Mouse (Mus musculus) limb, embryonic 14.5 days (tissue): Measurements from ENCODE around the gene Wwp2. TPM values are rescaled to one million over a fixed set of nuclear protein-coding genes. Genes with fewer than 3 reads are reported as not detected.

Experiments
- ATAC-seq: fragments of 200-750 bp; cut with Nextera tagmentation; 2 replicates; pipeline ENCODE4 v1.8.0; 2017; ENCODE audit warnings: low read depth, moderate number of reproducible peaks, moderate TSS enrichment; ENCODE audit not compliant: low FRiP score
- DNase-seq: peaks from one replicate; pipeline ENCODE4 v3.0.0-alpha.2; 2015; ENCODE audit warnings: low spot score
- H3K27ac ChIP-seq: fragments of 300-500 bp; sonication (generic); replicated peaks from 2 replicates; pipeline ENCODE4 v1.5.1; 2014; ENCODE audit warnings: low read depth, mild to moderate bottlenecking, low read length, moderate library complexity, mixed read lengths
- H3K27me3 ChIP-seq: fragments of 300-500 bp; sonication (generic); 2 replicates; pipeline ENCODE4 v1.6.1; 2014; ENCODE audit warnings: low read length, mixed read lengths; ENCODE audit not compliant: control insufficient read depth, insufficient read depth
- H3K36me3 ChIP-seq: fragments of 300-500 bp; sonication (generic); 2 replicates; pipeline ENCODE4 v1.6.1; 2014; ENCODE audit warnings: mild to moderate bottlenecking, low read length, moderate library complexity, mixed read lengths; ENCODE audit not compliant: control insufficient read depth, insufficient read depth
- H3K4me1 ChIP-seq: fragments of 300-500 bp; sonication (generic); 2 replicates; pipeline ENCODE4 v1.6.1; 2014; ENCODE audit warnings: antibody characterized with exemption, low read length, mixed read lengths; ENCODE audit not compliant: control insufficient read depth, insufficient read depth
- H3K4me2 ChIP-seq: fragments of 300-500 bp; sonication (generic); replicated peaks from 2 replicates; pipeline ENCODE4 v1.6.1; 2014; ENCODE audit warnings: low read depth, mild to moderate bottlenecking, low read length, moderate library complexity; ENCODE audit not compliant: severe bottlenecking
- H3K4me3 ChIP-seq: fragments of 300-500 bp; sonication (generic); replicated peaks from 2 replicates; pipeline ENCODE4 v1.5.1; 2014; ENCODE audit warnings: low read length
- H3K9ac ChIP-seq: fragments of 300-500 bp; sonication (generic); 2 replicates; pipeline ENCODE4 v1.6.1; 2014; ENCODE audit warnings: mild to moderate bottlenecking, low read depth, low read length, moderate library complexity; ENCODE audit not compliant: severe bottlenecking
- H3K9me3 ChIP-seq: fragments of 300-500 bp; sonication (generic); 2 replicates; pipeline ENCODE4 v1.6.1; 2016; ENCODE audit warnings: low read length; ENCODE audit not compliant: control insufficient read depth
- POLR2A ChIP-seq: fragments of 200-500 bp; IDR thresholded peaks from 2 replicates; pipeline ENCODE4 v1.8.0; 2012; ENCODE audit warnings: inconsistent platforms, mild to moderate bottlenecking, moderate library complexity, borderline replicate concordance; ENCODE audit not compliant: insufficient read depth, insufficient read length; ENCODE audit errors: extremely low read depth
- whole genome bisulfite sequencing: fragments of 180-500 bp; shearing (Covaris S2); extraction: QIAGEN DNeasy Blood & Tissue Kit; methylation state at CpG from one replicate; pipeline ENCODE4 v1.1.7; 2014; 5-methylcytosine and 5-hydroxymethylcytosine counted together
- polyA plus RNA-seq, 2 experiments: library from polyadenylated mRNA; depleted of rRNA in 1 of 2; stranded (reverse) in 1 of 2; unstranded in 1 of 2; fragments of >200 nt; fragmentation: Nextera tagmentation in 1 of 2; extraction: Ambion mirVana in 1 of 2; gene quantifications; 2 replicates each; pipeline versions ENCODE4 v1.2.1 to v1.2.3; 2012 to 2014

Wwp2 gene
- polyA plus RNA-seq, 2 experiments, result 153 to 315 TPM

DNA sequence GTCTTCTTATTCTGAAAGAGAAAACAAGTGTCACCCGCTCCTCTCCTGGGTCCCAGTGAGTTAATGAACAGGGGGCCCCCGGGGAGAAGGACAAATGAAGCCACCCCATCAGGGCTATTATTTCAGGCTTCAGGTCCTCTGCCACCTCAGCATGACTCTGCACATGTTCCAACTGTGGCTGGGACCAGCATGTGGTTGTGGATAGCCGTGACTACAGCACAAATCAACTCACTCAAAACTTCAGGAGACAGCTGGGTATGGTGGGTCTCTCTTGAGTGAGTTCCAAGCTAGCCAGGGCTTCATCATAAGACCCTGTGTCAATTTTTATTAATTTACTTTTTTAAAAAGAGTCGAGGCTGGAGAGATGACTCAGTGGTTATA is 45.0 kb upstream of the Wwp2 start:
- H3K4me3 ChIP-seq, result no peak overlapping the region
- peaks cover 18% of the 10 kb centered on the region for H3K4me1 ChIP-seq
- 76% methylated on average over 4 of the region's 4 CpGs for WGBS
- no peak for TF ChIP-seq POLR2A
- H3K4me2 ChIP-seq, result no peak overlapping the region
- H3K27ac ChIP-seq, result no peak overlapping the region
- no peak for ATAC-seq
- H3K27me3 ChIP-seq, result no peaks in the 10 kb centered on the region
- no peak overlapping the region for H3K9ac ChIP-seq
- no peaks in the 10 kb centered on the region for H3K36me3 ChIP-seq
- DNase-seq, result no peak
- no peaks in the 10 kb centered on the region for H3K9me3 ChIP-seq

DNA sequence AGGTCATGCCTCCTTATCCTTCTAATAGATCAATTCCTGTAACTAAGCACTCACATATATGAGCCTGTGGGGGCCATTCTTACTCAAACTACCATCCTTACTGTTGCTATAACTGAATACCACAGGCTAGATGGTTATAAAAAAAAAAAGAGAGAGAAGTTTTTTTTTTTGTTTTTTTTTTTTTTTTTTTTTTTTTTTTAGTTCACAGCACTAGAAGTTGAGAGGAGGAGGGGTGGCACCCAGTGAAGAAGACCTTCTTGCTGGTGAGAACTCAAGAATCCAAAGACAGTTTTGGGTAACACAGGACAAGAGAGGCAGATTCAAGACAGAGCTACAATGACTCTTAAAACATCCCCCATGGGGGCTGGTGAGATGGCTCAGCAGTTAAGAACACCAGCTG is 40.8 kb upstream of the Wwp2 start:
- Histone ChIP-seq H3K9ac (no peak overlapping the region), H3K27ac (no peak overlapping the region), H3K4me3 (no peak overlapping the region), H3K36me3 (no peaks in the 10 kb centered on the region), H3K4me1 (peaks cover 15% of the 10 kb centered on the region), H3K27me3 (no peaks in the 10 kb centered on the region), H3K9me3 (no peaks in the 10 kb centered on the region), H3K4me2 (no peak overlapping the region)
- no peak for TF ChIP-seq POLR2A
- no peak for DNase-seq
- ATAC-seq, result no peak

GRCm38 (mm10) chr8:107396106-107396670 is 40.0 kb upstream of the Wwp2 start:
- Histone ChIP-seq H3K9me3 (no peaks in the 10 kb centered on the region), H3K27me3 (no peaks in the 10 kb centered on the region), H3K9ac (no peak overlapping the region), H3K4me2 (no peak overlapping the region), H3K4me1 (peaks cover 15% of the 10 kb centered on the region), H3K36me3 (no peaks in the 10 kb centered on the region), H3K27ac (no peak overlapping the region), H3K4me3 (no peak overlapping the region)
- ATAC-seq (no peak), DNase-seq (peak; percentile 41)
- 38% methylated on average over 10 of the region's 10 CpGs for WGBS
- no peak for TF ChIP-seq POLR2A

- Histone ChIP-seq H3K4me2 (no peak overlapping the region), H3K4me3 (no peak overlapping the region), H3K9me3 (no peaks in the 10 kb centered on the region), H3K27ac (no peak overlapping the region), H3K36me3 (no peaks in the 10 kb centered on the region), H3K4me1 (peaks cover 22% of the 10 kb centered on the region), H3K27me3 (no peaks in the 10 kb centered on the region), H3K9ac (no peak overlapping the region)
- 11% methylated on average over 12 of the region's 12 CpGs for WGBS
- ATAC-seq (peak; percentile 45; the same call in 1 of the 2 replicates), DNase-seq (peak; percentile 50)
- no peak for TF ChIP-seq POLR2A
These were observed 38.5 kb upstream of the Wwp2 start for GRCm38 (mm10) chr8:107397665-107398064.

GRCm38 (mm10) chr8:107399495-107399894 is 36.7 kb upstream of the Wwp2 start:
- Histone ChIP-seq H3K9me3 (no peaks in the 10 kb centered on the region), H3K4me3 (no peak overlapping the region), H3K27me3 (no peaks in the 10 kb centered on the region), H3K27ac (no peak overlapping the region), H3K36me3 (no peaks in the 10 kb centered on the region), H3K4me2 (no peak overlapping the region), H3K9ac (no peak overlapping the region), H3K4me1 (peaks cover 22% of the 10 kb centered on the region)
- TF ChIP-seq POLR2A, result no peak
- ATAC-seq, result no peak
- WGBS, result 19% methylated on average over 9 of the region's 9 CpGs
- peak; percentile 31 for DNase-seq

GRCm38 (mm10) chr8:107401866-107402265 is 34.3 kb upstream of the Wwp2 start:
- Histone ChIP-seq H3K4me2 (0 out of 2 replicates have a peak overlapping the region, but pooled peaks have one; percentile 53), H3K36me3 (no peaks in the 10 kb centered on the region), H3K4me3 (no peak overlapping the region), H3K27me3 (no peaks in the 10 kb centered on the region), H3K4me1 (peaks cover 16% of the 10 kb centered on the region), H3K9ac (no peak overlapping the region), H3K27ac (no peak overlapping the region), H3K9me3 (no peaks in the 10 kb centered on the region)
- WGBS, result 67% methylated on average over 5 of the region's 5 CpGs
- TF ChIP-seq POLR2A, result no peak
- ATAC-seq (no peak), DNase-seq (no peak)
